Mouse (Mus musculus) hindlimb bud, embryonic 11.5 days (tissue): ENCODE results near the gene Oprd1.

Experiments
- DNase-seq: peaks from one replicate; pipeline ENCODE4 v3.0.0-alpha.2; 2012; ENCODE audit warnings: low read depth, low spot score; ENCODE audit errors: extremely low spot score

Gene Oprd1

DNA sequence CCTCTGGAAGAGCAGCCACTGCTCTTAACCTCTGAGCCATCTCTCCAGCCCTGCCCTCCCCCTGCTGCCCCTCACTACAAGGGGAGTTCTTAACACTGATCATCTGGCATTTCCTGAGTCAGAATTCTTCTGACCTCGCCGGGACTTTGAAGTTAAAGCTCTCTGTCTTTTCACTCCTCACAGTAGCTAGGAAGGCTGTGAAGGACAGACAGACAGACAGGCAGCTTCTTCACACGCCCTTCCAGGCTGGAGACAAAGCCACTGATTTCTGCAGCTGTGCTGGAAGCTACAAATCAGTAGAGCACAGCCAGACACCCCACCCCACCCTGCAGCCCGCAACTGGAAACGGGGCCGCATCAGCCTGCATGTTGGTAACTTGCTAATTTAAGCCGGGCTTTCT lies 7.3 kb downstream of the Oprd1 start:
- no peak for DNase-seq

- no peak for DNase-seq
Observed at GRCm38 (mm10) chr4:132133920-132134319, 10.4 kb downstream of the Oprd1 start.

DNA sequence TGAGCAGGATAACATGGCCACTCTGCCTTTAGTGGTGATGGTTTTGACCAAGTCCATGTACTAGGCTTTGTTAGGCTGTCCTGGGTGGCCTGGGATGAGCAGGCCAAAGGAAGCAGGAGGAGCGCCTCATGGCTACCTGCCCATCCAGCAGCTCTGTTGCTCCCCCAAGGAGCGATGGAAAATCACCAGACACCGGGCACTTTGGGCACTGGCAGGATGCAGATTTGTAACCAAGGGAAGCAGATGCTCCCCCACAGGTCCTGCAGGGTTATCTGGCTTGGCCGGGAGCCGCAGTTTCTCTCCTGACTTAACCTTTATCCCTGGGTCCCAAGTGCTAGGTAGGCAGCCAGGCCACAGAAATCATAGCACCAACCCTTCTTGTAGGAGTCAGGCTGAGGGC lies 10.9 kb downstream of the Oprd1 start:
- no peak for DNase-seq

DNA sequence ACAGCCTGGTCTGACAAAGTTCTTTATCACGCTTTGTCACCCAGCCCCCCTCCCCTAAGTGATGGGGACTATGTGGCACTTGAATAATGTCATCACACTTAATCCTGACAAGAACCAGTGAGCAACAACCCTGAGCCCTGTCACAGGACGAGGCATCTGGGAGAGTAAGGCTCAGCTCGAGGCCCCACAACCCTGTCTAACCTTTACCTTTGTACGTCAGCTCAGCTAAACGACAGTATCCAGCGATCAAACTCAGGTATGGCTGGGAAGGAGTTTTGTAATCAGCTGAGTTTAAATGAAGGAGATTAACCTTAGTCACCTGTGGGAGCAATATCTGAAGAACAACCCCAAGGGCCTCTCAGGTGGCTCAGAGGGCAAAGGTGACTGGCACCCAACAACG lies 12.0 kb downstream of the Oprd1 start:
- DNase-seq, result no peak

DNA sequence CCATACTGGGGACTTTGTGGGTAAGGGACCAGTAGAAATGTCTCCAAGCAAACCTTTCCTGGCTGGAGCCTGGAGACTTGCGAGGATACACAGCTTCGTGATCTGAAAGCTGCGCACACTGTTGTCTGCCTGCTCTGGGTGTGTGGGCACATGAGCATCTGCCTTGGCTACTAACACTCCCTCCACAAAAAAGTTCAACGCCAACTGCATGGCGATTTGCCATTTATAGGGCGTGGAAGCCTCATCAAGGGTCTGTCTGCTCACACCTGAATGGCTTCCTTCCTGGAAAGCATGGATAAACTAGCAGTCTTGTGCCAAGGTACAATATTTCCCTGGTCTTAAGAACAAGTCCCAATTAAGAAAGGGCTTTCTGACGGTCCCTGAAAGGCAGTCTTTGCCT lies 12.5 kb downstream of the Oprd1 start:
- no peak for DNase-seq

DNA sequence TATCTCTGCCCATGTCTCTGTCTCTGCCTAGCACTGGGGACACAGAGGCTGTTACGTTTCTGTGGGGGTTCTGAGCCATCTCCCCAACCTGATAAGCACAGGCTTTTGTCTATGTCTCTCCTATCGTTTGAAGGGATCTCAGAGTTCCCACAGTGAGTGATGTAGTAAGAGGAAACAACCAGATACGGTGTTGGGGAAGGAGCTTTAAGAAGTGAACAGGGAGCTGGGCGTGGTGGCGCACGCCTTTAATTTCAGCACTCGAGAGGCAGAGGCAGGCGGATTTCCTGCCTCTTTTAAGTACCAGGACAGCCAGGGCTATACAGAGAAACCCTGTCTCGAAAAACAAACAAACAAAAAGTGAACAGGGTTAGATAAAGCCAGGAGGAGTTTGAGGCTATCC lies 13.2 kb downstream of the Oprd1 start:
- DNase-seq, result no peak

DNA sequence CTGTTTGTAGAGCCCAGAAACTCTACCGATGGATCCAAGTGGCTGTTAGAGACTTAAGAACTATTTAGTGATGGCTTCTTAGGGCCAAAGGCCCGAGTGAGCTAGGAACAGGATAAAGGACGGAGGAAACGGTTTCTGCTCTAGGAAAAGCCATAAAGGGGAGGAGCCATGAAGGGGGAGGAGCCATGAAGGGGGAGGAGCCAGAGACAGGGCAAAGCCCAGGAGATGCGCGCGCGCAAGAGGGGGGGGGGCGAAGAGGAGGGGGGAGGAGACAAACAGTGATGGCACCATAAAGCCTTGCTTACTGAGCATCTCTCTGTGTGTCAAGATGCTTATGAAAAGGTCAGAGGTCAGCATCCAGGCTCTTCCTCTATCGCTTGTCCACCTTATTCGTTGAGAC lies 13.6 kb downstream of the Oprd1 start:
- no peak for DNase-seq

GRCm38 (mm10) chr4:132130134-132130533 lies 14.2 kb downstream of the Oprd1 start:
- DNase-seq, result no peak

DNA sequence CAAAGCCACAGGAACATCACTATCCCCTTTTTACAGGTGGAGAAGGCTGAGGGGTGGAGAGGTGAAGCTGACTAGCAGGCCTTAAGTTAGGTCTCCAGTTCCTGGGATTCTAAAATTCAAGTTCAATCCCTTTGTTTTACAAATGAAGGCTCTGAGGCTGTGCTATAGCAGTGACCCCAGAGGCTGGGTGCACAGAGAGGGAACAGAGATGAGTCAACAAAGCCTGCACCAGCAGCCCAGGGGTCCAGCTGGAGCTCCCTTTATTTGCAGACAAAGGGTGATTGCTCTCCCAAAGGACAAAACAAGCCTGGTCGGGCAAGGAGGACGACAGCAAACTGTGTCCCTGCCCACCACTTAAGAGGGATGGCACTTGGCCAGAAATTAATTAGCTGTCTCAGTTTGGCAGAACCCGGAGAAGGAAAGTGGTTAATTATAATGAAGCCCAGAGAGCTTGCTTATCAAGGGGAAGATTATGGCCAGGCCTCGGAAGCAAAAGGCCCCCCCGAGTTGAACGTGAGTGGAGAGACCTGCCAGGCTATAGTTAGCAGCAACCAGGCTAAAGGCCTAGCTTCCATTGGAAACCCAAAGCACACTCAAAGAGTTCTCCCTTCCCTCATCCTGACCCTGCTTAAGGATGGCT lies 15.2 kb downstream of the Oprd1 start:
- no peak for DNase-seq

- DNase-seq, result no peak
Observed at GRCm38 (mm10) chr4:132127091-132127490, 17.2 kb downstream of the Oprd1 start.

GRCm38 (mm10) chr4:132123166-132123565 lies 21.1 kb downstream of the Oprd1 start:
- no peak for DNase-seq

DNA sequence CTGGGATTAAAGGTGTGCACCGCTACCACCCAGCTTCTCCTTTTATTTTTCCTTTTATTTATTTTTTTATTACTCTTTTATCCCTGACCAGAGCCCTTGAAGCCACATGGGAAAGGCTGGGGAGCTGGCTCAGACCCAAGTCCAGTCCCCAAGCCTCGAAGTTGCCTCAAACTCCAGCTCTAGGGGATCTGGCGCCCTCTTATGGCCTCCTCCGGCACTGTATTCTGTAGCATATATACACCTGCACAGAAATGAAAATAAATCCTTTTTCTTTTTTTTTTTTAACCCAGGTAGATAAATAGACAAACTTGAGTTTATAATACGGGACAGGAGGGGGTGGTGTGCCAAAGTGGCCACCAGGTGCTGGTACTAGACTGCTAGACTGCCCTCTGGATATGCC lies 22.6 kb downstream of the Oprd1 start:
- DNase-seq, result no peak

DNA sequence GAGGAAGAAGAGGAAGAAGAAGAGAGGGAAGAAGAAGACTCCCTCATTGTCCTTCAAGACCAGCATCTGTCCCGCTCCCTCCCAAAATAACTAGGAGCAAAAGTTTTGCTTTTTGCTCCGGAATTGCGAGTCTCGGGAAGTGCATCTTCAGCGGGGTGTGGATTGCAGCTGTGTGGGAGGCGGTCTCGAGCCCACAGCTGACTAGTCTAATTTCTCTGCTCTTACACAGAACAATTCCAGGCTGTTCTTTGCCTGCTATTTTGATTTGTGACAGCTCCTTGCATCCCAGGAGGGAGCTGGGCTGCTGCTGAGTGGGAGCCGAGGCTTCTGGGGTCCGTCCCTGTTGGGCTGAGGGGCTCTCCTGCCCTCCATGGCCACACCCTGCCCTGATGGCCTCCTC lies 24.7 kb downstream of the Oprd1 start:
- DNase-seq, result no peak

- no peak for DNase-seq
Observed at GRCm38 (mm10) chr4:132116315-132116714, 28.0 kb downstream of the Oprd1 start.

GRCm38 (mm10) chr4:132113411-132114095 lies 30.7 kb downstream of the Oprd1 start:
- DNase-seq, result no peak

GRCm38 (mm10) chr4:132111227-132111626 lies 33.1 kb downstream of the Oprd1 start:
- DNase-seq, result no peak

GRCm38 (mm10) chr4:132108221-132108620 lies 36.1 kb downstream of the Oprd1 start:
- no peak for DNase-seq

- DNase-seq, result no peak
Observed at GRCm38 (mm10) chr4:132101152-132101551, 43.1 kb downstream of the Oprd1 start.

DNA sequence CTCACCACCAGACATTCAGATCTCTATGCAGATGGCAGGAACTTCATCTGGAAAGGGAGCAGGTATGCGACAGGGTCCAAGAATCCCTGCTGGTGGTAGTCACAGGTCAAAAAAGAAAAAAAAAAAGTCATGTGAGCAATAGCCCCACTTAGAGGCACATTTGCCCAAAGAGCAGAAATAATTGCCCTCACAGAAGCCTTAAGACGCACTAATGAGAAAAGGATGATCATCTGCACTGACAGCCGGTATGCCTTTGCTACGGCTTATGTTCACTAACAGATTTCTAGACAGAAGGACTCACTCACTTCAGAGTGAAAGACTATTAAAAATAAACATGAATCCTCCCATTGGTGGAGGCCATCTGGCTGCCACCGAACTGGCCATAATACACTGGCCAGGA lies 44.7 kb downstream of the Oprd1 start:
- no peak for DNase-seq

DNA sequence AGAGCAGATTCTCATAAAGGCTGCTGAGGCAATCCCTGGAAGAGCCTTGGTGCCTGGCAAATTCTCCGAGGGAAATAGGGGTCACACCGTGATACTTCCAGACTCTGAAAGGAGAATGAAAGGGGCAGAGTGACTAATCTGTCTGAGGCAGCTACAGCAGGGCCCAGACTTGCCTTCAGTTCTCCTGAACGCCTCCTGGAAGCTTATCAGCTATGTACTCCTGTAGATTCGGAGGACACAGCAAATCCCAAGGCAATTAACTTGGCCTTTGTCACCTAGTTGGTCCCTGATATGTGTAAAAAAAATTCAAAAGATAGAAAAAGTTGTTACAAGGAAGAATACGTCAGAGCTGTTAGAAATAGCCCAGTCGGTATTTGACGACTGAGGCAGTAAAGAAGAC lies 49.2 kb downstream of the Oprd1 start:
- no peak for DNase-seq

DNA sequence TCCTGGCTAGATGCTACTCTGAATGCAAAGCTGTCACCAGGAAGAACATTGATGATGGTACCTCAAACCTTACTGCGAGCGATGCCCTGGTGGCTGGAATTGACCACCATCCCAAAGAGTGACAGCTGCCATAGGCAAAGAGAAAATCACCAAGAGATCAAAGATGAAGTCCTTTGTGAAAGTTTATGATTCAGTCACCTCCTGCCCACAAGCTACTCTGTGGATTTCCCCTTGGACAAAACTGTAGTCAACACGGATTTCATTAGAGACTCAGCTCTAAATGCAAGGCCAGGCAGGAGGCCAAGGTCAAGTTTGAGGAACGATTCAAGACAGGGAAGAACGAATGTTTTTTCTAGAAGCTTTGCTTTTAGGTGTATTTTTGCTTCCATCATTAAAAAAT lies 50.4 kb downstream of the Oprd1 start:
- DNase-seq, result no peak

DNA sequence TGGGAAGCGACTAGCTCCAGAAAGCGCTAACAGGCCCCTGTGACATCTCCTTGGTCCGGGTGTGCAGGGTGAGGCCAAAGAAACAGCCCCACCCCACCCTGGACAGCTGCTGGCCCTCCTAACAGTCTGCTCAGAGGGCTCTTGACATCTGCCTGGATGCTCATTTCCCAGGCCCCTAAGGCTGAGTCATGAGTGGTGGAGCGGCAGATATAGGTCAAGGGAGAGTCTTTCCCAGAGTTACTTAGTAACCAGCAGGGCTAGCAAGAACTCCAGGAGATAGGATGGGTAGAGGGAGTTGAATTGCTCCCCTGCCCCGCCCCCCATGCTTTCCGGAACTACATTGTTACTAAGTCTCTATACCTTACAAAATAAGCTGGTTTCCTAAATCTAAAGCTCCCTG lies 51.1 kb downstream of the Oprd1 start:
- no peak for DNase-seq

DNA sequence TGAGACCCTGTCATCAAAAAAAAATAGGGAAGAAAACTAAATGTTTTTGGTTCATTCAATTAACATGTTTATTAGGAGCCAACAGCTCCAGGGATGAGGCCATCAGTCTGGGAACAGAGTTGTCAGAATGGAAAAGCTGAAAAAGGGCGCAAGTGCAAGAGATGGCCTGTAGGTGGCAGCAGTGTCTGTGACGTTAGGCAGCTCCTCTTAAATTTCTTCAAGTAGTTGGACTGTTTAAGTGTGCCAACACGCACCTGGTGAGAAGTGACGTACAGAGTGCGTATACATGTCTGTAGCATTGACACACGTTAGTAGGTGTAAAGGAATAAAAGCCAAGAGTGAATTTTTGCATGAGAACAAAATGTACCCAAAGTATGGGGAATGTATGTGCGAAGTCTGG lies 55.4 kb downstream of the Oprd1 start:
- peak; percentile 76 for DNase-seq
